Mouse (Mus musculus): ENCODE data around the gene C2cd4a. TPM values are rescaled to one million over a fixed set of nuclear protein-coding genes. Genes with fewer than 3 reads are reported as not detected.

Gene C2cd4a
- total RNA-seq, 2 experiments from 2014 or later: not detected

DNA sequence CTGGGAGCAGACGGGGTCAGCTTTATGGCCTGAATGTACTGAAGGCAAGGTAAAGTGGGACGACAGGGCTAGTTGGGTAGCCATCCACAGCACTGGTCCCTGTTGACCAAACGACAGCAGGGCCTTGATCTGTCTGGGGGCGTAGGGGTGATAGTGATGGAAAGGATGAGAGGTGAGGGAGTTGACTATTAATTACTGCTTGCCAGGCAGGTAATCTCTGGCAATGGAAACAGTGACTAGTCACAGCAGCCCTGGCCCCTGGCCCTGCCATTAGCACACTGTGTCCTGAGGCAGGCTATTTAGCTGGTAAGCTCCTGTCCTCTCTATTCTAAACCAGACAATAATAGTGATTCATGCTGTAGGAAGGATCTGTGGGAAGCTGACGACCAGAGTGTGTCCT, 39.7 kb downstream of the C2cd4a start:
- no peak for DNase-seq (ENCODE audit: low spot score)

DNA sequence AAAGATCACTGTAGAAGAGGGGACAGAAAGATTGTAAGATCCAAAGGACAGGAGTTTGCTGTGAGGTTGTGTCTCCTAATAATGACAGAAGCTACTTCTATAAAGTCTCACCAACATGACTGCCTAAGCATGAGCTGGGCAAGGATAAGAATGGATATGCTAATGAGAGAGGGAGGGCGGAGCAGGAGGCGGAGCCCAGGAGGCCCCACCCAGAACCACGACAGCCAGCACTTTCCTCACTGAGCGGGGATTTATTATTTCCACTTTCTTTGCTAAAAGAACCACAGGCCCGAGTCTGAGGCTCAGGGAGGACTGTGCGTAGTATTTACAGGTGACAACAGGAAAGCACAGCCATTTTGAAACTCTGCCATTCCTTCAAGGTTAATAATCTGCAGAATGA, 44.5 kb downstream of the C2cd4a start:
- DNase-seq (ENCODE audit: low spot score): no peak

DNA sequence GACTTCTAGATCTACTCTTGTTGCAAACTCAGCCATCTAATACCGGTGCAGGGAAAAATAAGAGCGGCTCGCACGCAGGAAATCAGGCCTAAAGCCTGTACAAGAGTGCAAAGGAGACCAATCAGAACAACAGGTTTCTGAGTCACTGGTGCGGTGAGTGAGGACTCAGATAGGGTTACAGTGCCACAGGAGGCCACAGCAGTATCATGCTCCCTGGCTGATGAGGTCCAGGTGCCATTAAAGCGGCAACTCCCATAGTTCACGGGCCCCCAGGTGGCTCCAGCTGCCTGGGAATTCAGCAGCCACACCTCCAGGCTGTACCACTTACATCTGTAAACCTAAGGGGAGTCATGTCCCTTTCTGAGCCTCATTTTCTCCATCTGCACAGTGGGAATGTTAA, 45.8 kb downstream of the C2cd4a start:
- DNase-seq (ENCODE audit: low spot score): no peak

DNA sequence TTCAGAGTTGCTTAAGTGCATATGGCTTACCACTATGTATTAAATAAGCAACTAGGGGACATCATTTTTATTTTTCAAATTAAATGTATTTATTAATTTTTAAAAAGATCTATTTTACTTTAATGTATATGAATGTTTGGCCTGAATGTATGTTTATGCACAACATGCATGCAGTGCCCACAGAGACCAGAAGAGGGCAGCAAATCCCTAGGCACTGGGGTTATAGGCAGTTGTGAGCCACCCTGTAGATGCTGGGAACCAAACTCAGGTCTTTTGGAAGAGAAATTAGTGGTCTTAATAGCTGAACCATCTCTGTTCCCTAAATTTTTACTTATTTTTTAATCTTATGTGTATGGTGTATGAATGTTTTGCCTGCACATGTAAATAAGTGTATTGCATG, 48.2 kb downstream of the C2cd4a start:
- DNase-seq (ENCODE audit: low spot score): no peak

DNA sequence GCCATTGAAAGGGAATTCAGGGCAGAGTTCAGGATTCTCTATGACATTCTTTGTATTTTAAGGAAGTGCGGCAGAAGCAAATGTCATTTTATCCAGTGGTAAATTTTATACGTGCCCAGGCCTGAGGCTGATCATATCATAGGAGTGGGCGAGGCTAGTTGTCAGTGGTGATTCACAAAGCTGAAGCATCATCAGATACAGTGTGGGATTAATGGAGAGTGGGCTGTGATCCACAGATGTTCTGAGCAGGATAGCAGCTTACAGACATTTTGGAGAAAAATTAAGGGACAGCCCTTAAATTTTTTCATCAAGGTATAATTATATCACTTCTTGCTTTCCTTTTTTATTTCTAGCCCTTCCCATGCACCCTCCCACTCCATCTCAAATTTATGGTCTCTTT, 48.7 kb downstream of the C2cd4a start:
- DNase-seq (ENCODE audit: low spot score): no peak

DNA sequence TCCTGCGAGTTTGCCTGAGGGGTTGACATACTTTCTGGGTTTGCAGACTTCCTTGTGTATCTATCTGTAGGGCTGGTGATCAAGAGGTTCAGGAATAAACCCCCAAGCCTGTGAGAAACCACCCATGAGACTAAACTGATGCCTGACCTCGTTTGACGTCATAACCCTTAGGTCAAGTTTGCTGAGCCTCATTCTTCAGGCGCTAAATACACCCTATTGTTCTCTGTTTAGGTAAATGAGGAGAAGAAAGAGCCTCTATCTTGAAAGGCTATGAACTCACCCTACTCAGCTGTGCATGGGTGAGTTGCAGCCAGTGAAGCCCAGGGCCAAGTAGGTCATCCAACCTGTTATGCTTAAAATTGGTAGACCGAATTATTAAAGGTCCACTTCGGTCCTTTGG, 49.3 kb downstream of the C2cd4a start:
- no peak for DNase-seq (ENCODE audit: low spot score)

Other genes starting within 250 kb of the C2cd4a start
- not detected for gene C2cd4b, start 72.9 kb downstream of the C2cd4a start, total RNA-seq (2021)
- gene Vps13c, start 8.1 kb upstream of the C2cd4a start, total RNA-seq (2021): 10 to 100 TPM; 25.8 to 26.2 TPM

All from gastrocnemius, adult 18-20 months (tissue).